Mouse (Mus musculus): ENCODE data around the gene Ndel1.
"Not testable (repeated sequence)": the region's sequence is repeated elsewhere in the genome, so short reads cannot be mapped to it uniquely, and the experiment has no call there.

The Ndel1 gene

GRCm38 (mm10) chr11:68851644-68852485 is 19.8 kb downstream of the Ndel1 start:
- ATAC-seq (ENCODE audit: low TSS enrichment) = no peak

GRCm38 (mm10) chr11:68850862-68851261 is 20.8 kb downstream of the Ndel1 start:
- ATAC-seq (ENCODE audit: low TSS enrichment) = no peak

- no peak for ATAC-seq (ENCODE audit: low TSS enrichment)
Measured at GRCm38 (mm10) chr11:68839606-68840005, 32.1 kb downstream of the Ndel1 start.

GRCm38 (mm10) chr11:68835034-68835433 is 36.6 kb downstream of the Ndel1 start:
- ATAC-seq (ENCODE audit: low TSS enrichment) = no peak

- ATAC-seq (ENCODE audit: low TSS enrichment) = no peak
Measured at GRCm38 (mm10) chr11:68833593-68833992, 38.1 kb downstream of the Ndel1 start.

GRCm38 (mm10) chr11:68832793-68833192 is 38.9 kb downstream of the Ndel1 start:
- ATAC-seq (ENCODE audit: low TSS enrichment) = no peak

GRCm38 (mm10) chr11:68831580-68831979 is 40.1 kb downstream of the Ndel1 start:
- not testable (repeated sequence) for ATAC-seq (ENCODE audit: low TSS enrichment)

GRCm38 (mm10) chr11:68826735-68827134 is 44.9 kb downstream of the Ndel1 start:
- ATAC-seq (ENCODE audit: low TSS enrichment) = no peak

GRCm38 (mm10) chr11:68822326-68822725 is 49.3 kb downstream of the Ndel1 start:
- no peak for ATAC-seq (ENCODE audit: low TSS enrichment)

- no peak for ATAC-seq (ENCODE audit: low TSS enrichment)
Measured at GRCm38 (mm10) chr11:68819226-68819805, 52.3 kb downstream of the Ndel1 start.

- ATAC-seq (ENCODE audit: low TSS enrichment) = no peak
Measured at GRCm38 (mm10) chr11:68818416-68818815, 53.2 kb downstream of the Ndel1 start.

GRCm38 (mm10) chr11:68811881-68812577 is 59.6 kb downstream of the Ndel1 start:
- ATAC-seq (ENCODE audit: low TSS enrichment) = no peak

- ATAC-seq (ENCODE audit: low TSS enrichment) = peak; percentile 6; the same call in 1 of the 2 replicates
Measured at GRCm38 (mm10) chr11:68807787-68808186, 63.9 kb downstream of the Ndel1 start.

GRCm38 (mm10) chr11:68805148-68805547 is 66.5 kb downstream of the Ndel1 start:
- no peak for ATAC-seq (ENCODE audit: low TSS enrichment)

- no peak for ATAC-seq (ENCODE audit: low TSS enrichment)
Measured at GRCm38 (mm10) chr11:68798258-68798657, 73.4 kb downstream of the Ndel1 start.

- ATAC-seq (ENCODE audit: low TSS enrichment) = no peak
Measured at GRCm38 (mm10) chr11:68791794-68792193, 79.9 kb downstream of the Ndel1 start.

- ATAC-seq (ENCODE audit: low TSS enrichment) = no peak
Measured at GRCm38 (mm10) chr11:68790720-68791119, 80.9 kb downstream of the Ndel1 start.

GRCm38 (mm10) chr11:68787222-68787621 is 84.4 kb downstream of the Ndel1 start:
- ATAC-seq (ENCODE audit: low TSS enrichment) = 0 out of 2 replicates have a peak, but pooled peaks have one; percentile 20

- no peak for ATAC-seq (ENCODE audit: low TSS enrichment)
Measured at GRCm38 (mm10) chr11:68785813-68786212, 85.8 kb downstream of the Ndel1 start.

- ATAC-seq (ENCODE audit: low TSS enrichment) = peak; percentile 64; the same call in 1 of the 2 replicates
Measured at GRCm38 (mm10) chr11:68782336-68782735, 89.3 kb downstream of the Ndel1 start.

GRCm38 (mm10) chr11:68780466-68781114 is 91.1 kb downstream of the Ndel1 start:
- no peak for ATAC-seq (ENCODE audit: low TSS enrichment)
